Mouse (Mus musculus) thymus, postnatal 0 days (tissue): ENCODE measurements around the gene Dera. TPM values are rescaled to one million over a fixed set of nuclear protein-coding genes. Genes with fewer than 3 reads are reported as not detected.
A peak's percentile ranks its signal among the peaks of the same experiment; 100 is the strongest.
"Not testable (repeated sequence)": the region's sequence is repeated elsewhere in the genome, so short reads cannot be mapped to it uniquely, and the experiment has no call there.

Experiments used
- DNase-seq: peaks from one replicate; pipeline ENCODE4 v3.0.0-alpha.2; 2015; ENCODE audit warnings: low spot score
- polyA plus RNA-seq: library from polyadenylated mRNA; unstranded; fragments of >200 nt; fragmentation: Nextera tagmentation; extraction: Ambion mirVana; gene quantifications from 2 replicates; pipeline ENCODE4 v1.2.1, GENCODE M21; 2015

Dera gene
- polyA plus RNA-seq: 120 and 126 TPM in 2 replicates

- DNase-seq: peak; percentile 89
Observed at GRCm38 (mm10) chr6:137754056-137754856, at the start of gene Dera. Dera (plus strand) TSS chr6:137754546.

GRCm38 (mm10) chr6:137706209-137706608 is 48.1 kb upstream of the Dera start:
- DNase-seq: no peak

- DNase-seq: not testable (repeated sequence)
Observed at GRCm38 (mm10) chr6:137708726-137709405, 45.5 kb upstream of the Dera start.

- DNase-seq: no peak
Observed at GRCm38 (mm10) chr6:137710179-137711037, 43.9 kb upstream of the Dera start.

GRCm38 (mm10) chr6:137712654-137713309 is 41.6 kb upstream of the Dera start:
- DNase-seq: no peak

- no peak for DNase-seq
Observed at GRCm38 (mm10) chr6:137713310-137713664, 41.1 kb upstream of the Dera start.

- no peak for DNase-seq
Observed at GRCm38 (mm10) chr6:137716802-137717201, 37.5 kb upstream of the Dera start.

- no peak for DNase-seq
Observed at GRCm38 (mm10) chr6:137722220-137722931, 32.0 kb upstream of the Dera start.

- peak; percentile 57 for DNase-seq
Observed at GRCm38 (mm10) chr6:137723898-137724297, 30.4 kb upstream of the Dera start.

- DNase-seq: no peak
Observed at GRCm38 (mm10) chr6:137734460-137734845, 19.9 kb upstream of the Dera start.

GRCm38 (mm10) chr6:137734846-137735609 is 19.3 kb upstream of the Dera start, which contains the start of gene Strap:
Strap (plus strand) TSS chr6:137735078.
- peak; percentile 99 for DNase-seq

- no peak for DNase-seq
Observed at GRCm38 (mm10) chr6:137735671-137736238, 18.6 kb upstream of the Dera start.

- no peak for DNase-seq
Observed at GRCm38 (mm10) chr6:137740972-137741371, 13.4 kb upstream of the Dera start.

- no peak for DNase-seq
Observed at GRCm38 (mm10) chr6:137744700-137745099, 9.6 kb upstream of the Dera start.

- peak; percentile 33 for DNase-seq
Observed at GRCm38 (mm10) chr6:137747174-137747928, 7.0 kb upstream of the Dera start.

GRCm38 (mm10) chr6:137751551-137752274 is 2.6 kb upstream of the Dera start:
- DNase-seq: no peak

GRCm38 (mm10) chr6:137752275-137752655 is 2.1 kb upstream of the Dera start:
- no peak for DNase-seq

GRCm38 (mm10) chr6:137754857-137755232 is 499 bp downstream of the Dera start:
- DNase-seq: no peak
